Mouse (Mus musculus): ENCODE results near the gene Tex21. TPM values are rescaled to one million over a fixed set of nuclear protein-coding genes. Genes with fewer than 3 reads are reported as not detected.

Gene Tex21
- total and polyA plus RNA-seq, 3 experiments = not detected

- no peak for DNase-seq
- no peak for TF ChIP-seq EP300 (IDR thresholded peaks at IDR 0.05; ENCODE audit: insufficient read depth, low read depth, low read length)
- TF ChIP-seq CTCF (IDR thresholded peaks at IDR 0.05) = no peak
- TF ChIP-seq POLR2A (IDR thresholded peaks at IDR 0.05; ENCODE audit: insufficient read depth, low read depth, low read length) = no peak
- peaks cover 1% of the 10 kb centered on the region; the same call in 1 of the 2 replicates for H3K4me1 ChIP-seq (ENCODE audit: control insufficient read depth, insufficient read depth, low read length)
- no peak overlapping the region for H3K9ac ChIP-seq (ENCODE audit: low read depth, low read length)
- H3K79me2 ChIP-seq (replicated peaks; ENCODE audit: control insufficient read depth, insufficient read depth, low read length) = no peaks in the 10 kb centered on the region
- H3K4me3 ChIP-seq = no peak overlapping the region
- H3K27ac ChIP-seq = no peak overlapping the region
- H3K27me3 ChIP-seq (ENCODE audit: control insufficient read depth, insufficient read depth, low read length) = no peaks in the 10 kb centered on the region
- WGBS = 55% methylated on average over 8 of the region's 8 CpGs
- no peaks in the 10 kb centered on the region for H3K36me3 ChIP-seq (ENCODE audit: control insufficient read depth, insufficient read depth, low read length)
- intact Hi-C loops (cut with DNase I) = loop anchor here (5.0 kb wide), 2 partner anchors 145 to 410 kb away; no protein-coding TSS in a partner anchor
Observed at GRCm38 (mm10) chr12:76197071-76197470, 49.5 kb downstream of the Tex21 start.

GRCm38 (mm10) chr12:76196709-76197054 lies 49.9 kb downstream of the Tex21 start:
- H3K27ac ChIP-seq = no peak overlapping the region
- no peaks in the 10 kb centered on the region for H3K79me2 ChIP-seq (replicated peaks; ENCODE audit: control insufficient read depth, insufficient read depth, low read length)
- intact Hi-C loops (cut with DNase I) = loop anchor here (5.0 kb wide), 2 partner anchors 146 to 409 kb away; no protein-coding TSS in a partner anchor
- WGBS = 9% methylated on average over 6 of the region's 6 CpGs
- peak; percentile 66 to 71 for DNase-seq
- H3K9ac ChIP-seq (ENCODE audit: low read depth, low read length) = no peak overlapping the region
- H3K36me3 ChIP-seq (ENCODE audit: control insufficient read depth, insufficient read depth, low read length) = no peaks in the 10 kb centered on the region
- TF ChIP-seq POLR2A (IDR thresholded peaks at IDR 0.05; ENCODE audit: insufficient read depth, low read depth, low read length) = no peak
- H3K27me3 ChIP-seq (ENCODE audit: control insufficient read depth, insufficient read depth, low read length) = no peaks in the 10 kb centered on the region
- H3K4me3 ChIP-seq = peak overlapping the region; percentile 51
- peaks cover 1% of the 10 kb centered on the region; the same call in 1 of the 2 replicates for H3K4me1 ChIP-seq (ENCODE audit: control insufficient read depth, insufficient read depth, low read length)

GRCm38 (mm10) chr12:76195912-76196708 lies 50.4 kb downstream of the Tex21 start:
- intact Hi-C loops (cut with DNase I) = loop anchor here (5.0 kb wide), 2 partner anchors 146 to 409 kb away; no protein-coding TSS in a partner anchor
- Histone ChIP-seq H3K36me3 (ENCODE audit: control insufficient read depth, insufficient read depth, low read length) (no peaks in the 10 kb centered on the region), H3K9ac (ENCODE audit: low read depth, low read length) (peak overlapping the region; percentile 64), H3K79me2 (replicated peaks; ENCODE audit: control insufficient read depth, insufficient read depth, low read length) (no peaks in the 10 kb centered on the region), H3K27ac (0 out of 2 replicates have a peak overlapping the region, but pooled peaks have one; percentile 1), H3K27me3 (ENCODE audit: control insufficient read depth, insufficient read depth, low read length) (no peaks in the 10 kb centered on the region), H3K4me3 (peak overlapping the region; percentile 51), H3K4me1 (ENCODE audit: control insufficient read depth, insufficient read depth, low read length) (peaks cover 1% of the 10 kb centered on the region; the same call in 1 of the 2 replicates)
- WGBS = 2% methylated on average over 22 of the region's 22 CpGs
- TF ChIP-seq POLR2A (IDR thresholded peaks at IDR 0.05; ENCODE audit: insufficient read depth, low read depth, low read length) = no peak
- TF ChIP-seq CTCF (IDR thresholded peaks at IDR 0.05) = no peak
- DNase-seq = peak; percentile 82 to 83

- TF ChIP-seq EP300 (IDR thresholded peaks at IDR 0.05; ENCODE audit: insufficient read depth, low read depth, low read length) (no peak), POLR2A (IDR thresholded peaks at IDR 0.05; ENCODE audit: insufficient read depth, low read depth, low read length) (no peak), CTCF (IDR thresholded peaks at IDR 0.05) (no peak)
- 37% methylated on average over 3 of the region's 3 CpGs for WGBS
- intact Hi-C loops (cut with DNase I) = no loop called here
- DNase-seq = no peak
- Histone ChIP-seq H3K27me3 (ENCODE audit: control insufficient read depth, insufficient read depth, low read length) (no peaks in the 10 kb centered on the region), H3K4me1 (ENCODE audit: control insufficient read depth, insufficient read depth, low read length) (peaks cover 1% of the 10 kb centered on the region; the same call in 1 of the 2 replicates), H3K27ac (no peak overlapping the region), H3K4me3 (no peak overlapping the region), H3K9ac (ENCODE audit: low read depth, low read length) (no peak overlapping the region), H3K79me2 (replicated peaks; ENCODE audit: control insufficient read depth, insufficient read depth, low read length) (no peaks in the 10 kb centered on the region), H3K36me3 (ENCODE audit: control insufficient read depth, insufficient read depth, low read length) (no peaks in the 10 kb centered on the region)
Observed at GRCm38 (mm10) chr12:76194526-76194925, 52.0 kb downstream of the Tex21 start.

GRCm38 (mm10) chr12:76190940-76191339 lies 55.6 kb downstream of the Tex21 start:
- H3K4me1 ChIP-seq (ENCODE audit: control insufficient read depth, insufficient read depth, low read length) = no peaks in the 10 kb centered on the region
- no peaks in the 10 kb centered on the region for H3K36me3 ChIP-seq (ENCODE audit: control insufficient read depth, insufficient read depth, low read length)
- no peaks in the 10 kb centered on the region for H3K27me3 ChIP-seq (ENCODE audit: control insufficient read depth, insufficient read depth, low read length)
- no peak overlapping the region for H3K27ac ChIP-seq
- intact Hi-C loops (cut with DNase I) = no loop called here
- WGBS = 36% methylated on average over 11 of the region's 11 CpGs
- peak; percentile 87 for TF ChIP-seq CTCF (IDR thresholded peaks at IDR 0.05)
- no peak for TF ChIP-seq EP300 (IDR thresholded peaks at IDR 0.05; ENCODE audit: insufficient read depth, low read depth, low read length)
- DNase-seq = peak; percentile 19 to 27
- no peaks in the 10 kb centered on the region for H3K79me2 ChIP-seq (replicated peaks; ENCODE audit: control insufficient read depth, insufficient read depth, low read length)
- no peak overlapping the region for H3K9ac ChIP-seq (ENCODE audit: low read depth, low read length)
- no peak overlapping the region for H3K4me3 ChIP-seq

GRCm38 (mm10) chr12:76187849-76188248 lies 58.7 kb downstream of the Tex21 start:
- Histone ChIP-seq H3K4me1 (ENCODE audit: control insufficient read depth, insufficient read depth, low read length) (no peaks in the 10 kb centered on the region), H3K36me3 (ENCODE audit: control insufficient read depth, insufficient read depth, low read length) (no peaks in the 10 kb centered on the region), H3K4me3 (no peak overlapping the region), H3K9ac (ENCODE audit: low read depth, low read length) (no peak overlapping the region), H3K27me3 (ENCODE audit: control insufficient read depth, insufficient read depth, low read length) (no peaks in the 10 kb centered on the region), H3K27ac (no peak overlapping the region), H3K79me2 (replicated peaks; ENCODE audit: control insufficient read depth, insufficient read depth, low read length) (no peaks in the 10 kb centered on the region)
- 42% methylated on average over 8 of the region's 8 CpGs for WGBS
- intact Hi-C loops (cut with DNase I) = no loop called here
- TF ChIP-seq POLR2A (IDR thresholded peaks at IDR 0.05; ENCODE audit: insufficient read depth, low read depth, low read length) (no peak), CTCF (IDR thresholded peaks at IDR 0.05) (peak; percentile 62), EP300 (IDR thresholded peaks at IDR 0.05; ENCODE audit: insufficient read depth, low read depth, low read length) (no peak)
- DNase-seq = peak in 1 of 2 experiments; percentile 22
